Mouse (Mus musculus) right cerebral cortex, postnatal 36 days (tissue): ENCODE results near the gene Gm21985.

Experiments
- DNase-seq, 2 experiments: peaks; one replicate each; pipeline ENCODE4 v3.0.0; 2022; ENCODE audit warnings: low spot score in 2 of 2, mixed read lengths in 1 of 2

Gm21985 gene

DNA sequence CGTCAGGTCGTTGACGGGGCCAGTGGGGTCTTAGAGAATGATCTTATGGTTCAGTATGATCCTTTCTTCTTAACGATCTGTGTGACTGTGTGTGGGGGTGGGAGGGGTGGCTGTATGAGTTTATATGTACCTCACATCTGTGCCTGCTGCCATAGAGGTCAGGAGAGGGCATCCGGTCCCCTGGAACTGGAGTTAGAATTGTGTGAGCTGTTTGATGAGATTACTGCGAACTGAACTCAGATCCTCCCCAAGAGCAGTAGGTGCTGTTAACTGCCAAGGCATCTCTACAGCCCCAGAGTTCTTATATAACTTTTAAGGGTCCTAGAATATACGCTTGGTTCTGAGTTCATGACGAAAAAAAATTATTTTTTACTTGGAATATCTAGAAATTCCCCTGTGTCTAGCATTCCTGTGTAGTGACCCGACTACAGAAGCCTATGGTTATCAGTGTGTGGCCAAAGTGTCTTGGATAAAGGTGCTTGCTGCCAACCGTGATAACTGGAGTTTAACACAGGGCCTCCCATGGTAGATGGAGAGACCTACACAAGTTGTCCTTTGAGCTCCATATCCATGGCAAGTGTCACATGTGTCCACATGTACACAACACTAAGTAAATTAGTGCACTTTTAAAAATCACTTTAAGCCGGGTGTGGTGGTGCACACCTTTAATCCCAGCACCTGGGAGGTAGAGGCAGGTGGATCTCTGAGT is 62.1 kb downstream of the Gm21985 start:
- no peak for DNase-seq

DNA sequence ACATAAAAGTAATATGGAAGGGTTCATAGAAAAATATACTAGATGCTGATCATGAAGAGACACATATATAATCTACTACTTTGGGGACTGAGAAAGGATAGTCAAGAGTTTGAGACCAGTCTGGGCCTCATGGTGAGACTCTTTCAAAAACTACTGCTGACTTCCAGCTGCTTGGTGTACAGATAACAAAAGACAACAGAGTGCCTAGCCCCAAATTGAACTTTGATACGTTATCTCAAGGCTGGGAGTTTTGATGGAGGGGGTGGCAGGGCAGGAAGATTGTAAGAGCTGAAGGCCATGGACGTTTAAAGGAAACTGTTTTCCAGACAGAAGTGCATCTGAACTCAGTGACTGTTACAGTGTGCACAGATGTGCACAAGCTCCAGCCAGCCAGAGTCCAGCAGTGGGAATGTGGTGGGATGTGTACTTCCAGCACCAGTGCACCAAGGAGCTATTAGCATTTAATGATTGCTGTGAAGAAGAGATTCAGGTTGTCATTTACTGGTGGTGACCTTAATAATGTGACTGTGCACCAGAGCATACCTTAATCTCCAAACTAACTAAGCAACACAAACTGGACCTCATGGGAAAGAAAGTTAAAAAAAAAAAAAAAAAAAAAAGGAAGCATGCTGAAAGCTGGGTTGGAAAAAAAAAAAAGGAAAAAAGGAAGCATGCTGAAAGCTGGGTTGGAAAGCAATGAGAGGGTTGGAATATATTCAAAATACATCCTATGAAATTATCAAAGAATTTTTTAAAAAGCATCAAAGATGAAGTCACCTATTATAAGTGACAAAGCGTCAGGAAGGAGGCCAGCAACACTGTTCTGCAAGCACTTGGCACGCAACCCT is 66.2 kb downstream of the Gm21985 start:
- DNase-seq, result no peak

DNA sequence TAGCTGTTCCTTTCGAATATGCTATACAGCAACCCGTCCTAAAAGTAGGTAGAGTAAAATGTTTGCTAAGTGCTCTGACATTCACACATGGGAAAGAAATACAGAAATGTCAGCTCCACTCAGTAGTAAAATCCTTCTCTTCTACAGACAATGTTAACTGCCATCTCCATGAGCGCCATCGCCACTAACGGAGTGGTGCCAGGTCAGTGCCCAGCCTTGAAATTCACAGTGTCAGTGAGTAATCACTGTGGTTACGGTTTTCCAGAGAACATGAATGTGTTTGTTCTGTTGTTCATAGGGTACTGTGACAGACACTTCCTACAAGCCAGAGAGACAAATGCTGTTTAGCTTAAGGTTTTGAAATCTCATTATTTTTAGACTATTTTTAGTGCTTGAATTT is 71.1 kb downstream of the Gm21985 start:
- no peak for DNase-seq

DNA sequence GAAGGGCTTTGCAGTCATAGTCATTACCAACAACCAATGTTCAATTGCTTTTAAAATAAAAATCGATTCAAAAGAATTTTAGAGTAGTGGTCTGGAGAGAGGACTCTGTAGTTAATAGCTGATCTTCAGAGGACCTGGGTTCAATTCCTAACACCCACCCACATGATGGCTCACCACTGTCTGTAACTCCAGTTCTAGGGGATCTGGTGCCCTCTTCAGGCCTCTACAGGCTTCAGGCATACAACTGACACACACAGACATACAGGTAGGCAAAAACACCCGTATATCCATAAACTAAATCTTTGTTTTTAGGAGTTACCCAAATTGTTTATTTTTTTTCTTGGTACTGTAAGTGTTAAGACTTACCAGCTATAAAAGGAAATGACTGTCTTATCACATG is 73.6 kb downstream of the Gm21985 start:
- no peak for DNase-seq

DNA sequence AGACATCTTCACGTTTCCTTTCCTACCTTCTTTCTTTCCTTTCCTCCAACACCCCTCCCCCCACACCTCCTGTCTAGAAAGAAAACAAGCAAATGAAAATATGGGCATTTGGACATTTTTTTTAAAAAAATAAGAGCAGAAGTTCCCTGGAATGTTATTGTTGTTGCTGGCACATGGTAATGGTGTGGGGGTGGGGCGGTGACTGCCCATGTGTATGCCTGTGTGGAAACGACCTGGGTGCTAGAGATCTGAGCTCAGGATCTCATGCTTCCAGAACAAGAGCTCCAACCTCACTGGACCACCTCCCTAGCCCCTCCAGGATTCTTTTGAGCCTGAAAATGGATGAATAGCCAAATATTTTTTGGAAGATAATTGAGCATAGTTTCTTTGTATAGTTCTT is 75.0 kb downstream of the Gm21985 start:
- no peak for DNase-seq

DNA sequence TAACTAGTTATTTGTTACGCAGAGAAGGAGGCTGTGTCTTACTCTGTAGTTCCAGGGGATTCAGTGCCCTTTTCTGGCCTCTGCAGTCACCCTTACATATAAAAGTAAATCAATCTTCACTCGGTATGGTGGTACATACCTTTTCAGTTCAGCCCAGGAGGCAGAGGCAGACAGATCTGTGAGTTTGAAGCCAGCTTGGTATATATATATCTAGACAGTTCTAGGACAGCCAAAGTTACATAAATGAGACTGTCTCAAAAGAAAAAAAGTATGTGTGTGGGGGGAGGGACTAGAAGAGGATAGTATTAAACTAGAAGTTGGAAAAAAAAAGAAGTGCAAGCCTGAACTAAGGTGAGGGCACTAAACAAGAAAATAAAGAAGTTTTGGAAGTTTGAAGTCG is 82.1 kb downstream of the Gm21985 start:
- DNase-seq, result no peak

DNA sequence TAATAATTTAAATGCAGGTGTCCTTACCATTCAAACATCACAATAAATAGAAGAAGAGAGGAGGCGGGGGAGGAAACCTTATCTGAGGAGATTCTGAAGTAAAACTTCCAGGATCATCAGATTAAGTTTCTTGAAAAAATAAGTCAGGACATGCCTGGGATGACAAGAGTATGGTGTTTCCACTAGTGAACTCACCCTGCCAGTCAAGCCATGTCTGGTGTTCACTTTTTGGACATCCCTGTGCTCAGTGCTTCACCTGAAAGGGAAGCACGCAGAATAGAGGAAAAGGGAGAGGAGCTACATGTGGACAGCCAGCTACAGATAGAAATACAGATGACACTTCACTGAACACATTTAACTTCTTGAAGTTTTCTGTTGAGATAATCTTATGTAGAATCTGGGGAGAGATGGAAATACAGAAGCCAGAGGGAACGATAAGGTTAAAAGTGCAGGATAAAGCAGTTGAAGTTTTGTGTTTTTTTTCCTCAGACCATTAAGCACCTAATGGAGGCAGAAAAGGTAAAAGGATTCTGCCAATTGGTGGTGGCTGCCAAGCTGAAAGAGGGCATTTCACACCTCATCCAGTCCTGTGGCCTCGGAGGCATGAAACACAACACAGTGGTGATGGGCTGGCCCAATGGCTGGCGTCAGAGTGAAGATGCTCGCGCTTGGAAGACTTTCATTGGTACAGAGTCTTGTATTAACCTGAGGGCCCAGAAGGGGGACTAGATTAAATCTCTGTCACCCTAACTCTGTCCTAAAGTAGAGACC is 87.8 kb downstream of the Gm21985 start:
- DNase-seq, result no peak

DNA sequence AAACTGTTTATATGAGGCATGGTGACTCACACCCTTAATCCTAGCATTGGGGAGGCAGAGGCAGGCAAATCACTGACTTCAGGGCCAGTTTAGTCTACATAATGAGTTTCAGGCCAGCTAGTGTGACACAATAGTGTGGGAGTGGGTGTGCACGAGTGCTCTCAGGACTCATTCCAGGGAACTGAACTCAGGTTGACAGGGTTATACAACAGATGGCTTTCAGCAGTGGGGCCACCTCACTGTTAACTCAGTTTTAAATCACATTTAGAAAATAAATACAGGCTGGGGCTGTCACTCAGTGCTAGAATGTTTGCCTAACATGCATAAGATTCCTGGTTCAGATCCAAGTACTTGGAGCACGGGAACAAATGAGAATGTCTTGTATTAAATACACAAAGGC is 93.5 kb downstream of the Gm21985 start:
- no peak for DNase-seq

DNA sequence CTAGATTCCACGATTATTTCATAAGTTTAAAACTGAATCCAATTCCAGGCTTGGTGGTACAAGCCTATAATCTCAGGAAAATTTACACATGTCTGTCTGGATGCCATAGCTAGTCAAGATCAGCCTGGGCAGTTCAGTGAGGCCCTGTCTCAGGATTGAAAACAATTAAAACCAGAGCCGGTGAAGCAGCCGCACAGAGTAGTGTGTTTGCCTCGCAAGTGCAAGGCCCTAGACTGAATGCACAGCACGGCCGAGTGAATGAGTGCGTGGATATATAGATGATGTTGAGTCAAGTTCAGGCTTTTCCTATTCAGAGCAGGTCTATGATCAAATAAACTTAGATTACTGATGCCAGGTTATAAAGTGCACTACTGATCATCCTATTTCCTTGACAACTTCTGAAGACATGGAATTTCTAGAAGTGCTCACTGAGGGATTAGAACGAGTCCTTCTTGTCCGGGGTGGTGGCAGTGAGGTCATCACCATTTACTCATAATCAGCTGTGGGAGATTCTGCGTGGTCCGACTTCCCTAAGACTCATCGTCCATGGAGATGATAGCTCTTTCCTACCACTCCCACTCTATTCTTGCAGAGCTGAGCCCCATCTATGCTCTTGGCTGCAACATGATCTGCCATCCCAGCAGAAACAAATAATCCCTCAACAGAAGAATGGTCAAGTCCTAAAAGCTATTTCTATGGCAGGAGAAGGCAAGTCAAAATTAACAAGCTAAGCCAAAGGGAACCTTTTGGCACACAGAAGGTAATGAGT is 94.1 kb downstream of the Gm21985 start:
- no peak for DNase-seq

DNA sequence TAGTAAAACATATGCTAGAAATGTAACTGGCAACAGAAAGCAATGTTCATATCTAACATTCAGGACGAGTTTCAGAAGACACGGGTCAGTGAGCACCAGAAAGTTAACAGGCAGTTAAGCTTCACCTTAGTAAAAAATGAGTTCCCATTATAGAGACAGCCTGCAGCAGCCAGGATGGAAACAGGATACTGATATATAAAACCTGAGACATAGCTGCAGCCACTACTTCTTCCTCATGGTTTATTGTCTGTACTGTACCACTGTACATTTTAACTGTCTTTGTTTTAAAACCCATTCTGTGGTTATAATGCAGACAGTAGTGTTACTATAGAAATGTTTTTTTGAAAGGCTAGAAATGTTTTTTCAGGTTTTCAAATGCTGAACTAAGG is 94.7 kb downstream of the Gm21985 start:
- no peak for DNase-seq

DNA sequence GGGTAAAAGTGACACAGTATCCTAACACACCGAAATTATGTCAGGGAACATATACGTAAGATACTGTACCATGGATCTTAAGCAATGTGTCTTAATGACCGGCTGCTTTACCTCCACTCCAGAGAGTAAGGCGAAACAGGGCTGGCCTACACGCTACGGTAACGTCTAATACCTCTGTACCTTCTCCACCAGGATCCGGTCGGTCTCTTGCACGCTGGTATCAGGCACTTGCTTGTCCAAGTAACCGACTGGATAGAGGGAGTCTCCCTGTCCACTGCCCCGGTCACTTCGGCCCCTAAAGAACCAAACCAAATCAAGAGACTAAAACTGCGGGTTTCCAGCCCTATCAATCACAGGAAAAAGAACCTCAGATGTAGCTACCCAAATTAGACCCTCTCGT is 101.1 kb downstream of the Gm21985 start:
- DNase-seq, result no peak

DNA sequence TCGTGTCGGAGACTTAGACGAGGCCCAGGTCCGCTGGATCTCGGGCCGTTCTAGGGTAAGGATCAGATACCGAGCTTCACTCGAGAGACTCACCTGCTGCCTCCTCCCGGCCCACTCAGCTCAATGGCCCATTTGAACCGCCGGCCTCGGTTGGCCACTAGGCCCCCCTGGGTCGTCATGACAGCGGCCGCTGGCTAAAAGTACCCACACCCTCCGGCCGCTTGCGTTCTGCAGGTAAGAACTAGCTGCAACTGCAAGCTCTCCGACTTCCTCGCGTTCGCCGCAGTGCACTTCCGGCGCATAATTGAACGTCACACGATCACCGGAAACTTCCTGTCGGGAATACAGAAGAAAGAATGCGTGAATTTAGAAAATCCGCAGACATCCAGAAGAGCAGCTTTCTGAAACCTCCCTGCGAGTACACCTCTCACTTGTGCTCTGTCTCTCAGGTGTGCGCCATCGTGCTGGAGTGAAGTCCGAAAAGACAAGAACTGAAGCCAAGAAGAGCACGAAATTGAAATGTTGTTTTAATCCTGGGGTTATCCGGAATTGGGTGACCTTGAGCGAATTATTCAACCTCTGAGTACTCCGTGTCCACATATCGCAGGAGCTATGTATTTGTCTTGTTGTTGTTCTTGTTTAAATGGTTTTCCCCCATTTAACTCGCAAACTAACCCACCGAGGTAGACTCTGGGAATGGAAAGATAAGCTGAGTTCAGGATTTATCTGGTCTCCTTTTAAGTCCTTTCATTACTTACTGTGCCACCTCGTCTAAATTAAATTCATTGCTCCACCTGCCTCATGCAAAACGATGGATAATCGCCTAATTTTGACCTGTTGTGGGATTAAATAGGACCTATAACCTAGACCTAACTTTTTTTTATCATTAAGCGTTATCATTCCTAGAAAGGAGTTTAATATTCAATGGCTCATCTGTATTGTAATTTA is 101.9 kb downstream of the Gm21985 start, which contains the start of gene Emc4:
Gene Emc4, minus strand, starts transcription at position 302 of the 948 bp plus-strand sequence.
- peak; percentile 87 to 89 for DNase-seq

DNA sequence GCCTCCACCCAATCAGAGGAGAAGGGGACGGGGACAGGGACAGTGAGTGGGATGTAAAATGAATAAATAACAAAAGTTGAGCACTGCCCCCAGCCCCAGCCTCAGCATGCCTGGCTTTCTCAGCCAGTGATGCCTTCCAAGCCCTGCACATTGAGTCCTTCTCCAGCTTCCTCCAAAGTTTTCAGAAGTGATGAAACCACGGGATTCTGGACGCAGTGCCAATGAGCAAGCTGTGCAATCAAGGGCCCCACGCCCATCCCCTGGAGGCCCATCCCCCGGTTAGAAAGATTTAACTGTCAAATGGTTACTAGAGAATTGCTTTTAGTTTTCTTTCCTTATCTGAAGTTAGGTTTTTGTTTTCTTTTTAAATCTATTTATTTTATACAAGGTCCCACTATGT is 103.8 kb downstream of the Gm21985 start:
- DNase-seq, result no peak

DNA sequence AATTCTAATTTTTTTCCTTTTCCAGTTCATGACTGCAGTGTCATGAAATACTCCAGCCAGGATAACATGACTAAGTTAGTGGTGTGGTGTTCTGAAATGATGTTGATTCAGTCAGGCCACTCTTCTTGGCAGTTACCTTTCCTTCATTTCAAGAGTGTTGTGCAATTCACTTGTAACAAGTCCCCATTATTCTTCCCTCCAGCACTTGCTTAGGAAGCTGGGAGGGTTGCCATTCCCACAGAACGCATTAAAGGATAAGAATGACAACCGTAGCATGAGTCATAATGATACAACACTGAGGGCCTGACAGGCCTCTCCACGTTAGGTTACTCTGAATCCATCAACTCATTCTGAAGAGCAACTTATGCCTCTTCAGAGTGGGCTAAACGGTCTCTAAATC is 107.0 kb downstream of the Gm21985 start:
- DNase-seq, result no peak

DNA sequence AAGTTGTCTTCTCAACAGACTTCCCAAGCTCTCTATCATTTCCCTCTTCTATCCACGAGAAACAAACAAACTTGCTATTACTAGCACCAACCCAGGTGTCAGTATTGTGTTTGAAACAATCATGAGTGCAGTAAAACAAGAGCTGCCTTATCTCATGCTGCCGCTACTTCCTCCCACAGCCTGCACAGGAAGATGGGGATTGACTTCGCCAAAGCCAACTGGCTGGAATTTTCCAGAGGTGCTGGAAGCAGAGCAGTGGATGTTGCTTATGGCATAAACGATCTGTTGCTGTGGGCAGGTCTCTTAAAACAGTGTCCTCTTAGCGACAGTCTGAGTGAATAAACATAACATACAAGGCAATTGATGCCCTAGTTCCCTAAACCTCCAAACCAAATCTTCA is 108.5 kb downstream of the Gm21985 start:
- DNase-seq, result no peak

DNA sequence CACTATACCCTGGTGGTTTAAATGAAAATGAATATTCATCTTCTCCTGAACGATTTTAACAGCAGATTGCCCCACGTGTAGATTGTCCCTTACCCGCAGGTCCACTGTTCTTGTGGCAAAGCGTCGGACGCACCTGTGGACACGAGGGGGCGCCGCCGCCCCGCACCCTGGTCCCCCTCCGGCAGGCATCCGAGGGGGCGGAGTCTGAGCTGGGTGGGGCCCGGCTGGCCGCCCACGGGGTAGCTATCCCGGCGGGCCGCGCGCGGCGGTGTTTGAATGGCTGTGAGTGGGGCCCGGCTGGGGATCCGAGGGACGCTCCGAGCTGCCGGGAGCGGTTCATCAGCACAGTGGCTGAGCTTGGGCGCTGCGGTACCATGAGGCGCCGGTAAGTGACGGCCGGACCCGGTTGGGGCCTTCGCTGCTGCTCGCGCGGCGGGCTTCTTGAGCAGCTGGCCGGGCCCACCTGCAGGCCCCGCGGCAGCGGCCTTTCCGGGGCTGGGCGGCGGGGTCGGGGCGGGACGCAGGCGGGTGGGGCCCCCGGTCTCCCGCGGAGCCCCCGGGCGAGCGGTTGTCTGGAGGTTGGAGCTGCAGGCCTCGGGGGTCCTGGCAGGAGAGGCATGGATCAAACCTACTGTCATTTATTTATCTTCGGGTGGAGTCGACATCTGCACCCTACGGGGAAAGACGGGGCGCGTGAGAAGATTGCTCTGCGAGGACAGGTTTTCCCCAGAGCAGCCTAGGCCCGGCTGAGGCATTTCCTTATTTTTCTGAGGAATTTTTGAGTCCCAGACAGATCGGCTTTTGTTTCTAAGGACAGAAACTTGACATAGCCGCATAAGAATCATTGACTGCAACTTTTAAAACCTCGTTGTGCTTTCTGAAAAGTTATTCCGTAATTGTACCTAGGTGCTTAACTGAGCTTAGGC is 113.1 kb downstream of the Gm21985 start, which contains the start of gene Katnbl1:
Gene Katnbl1, plus strand, starts transcription at position 239 of the 926 bp plus-strand sequence.
- DNase-seq, result peak; percentile 81 to 83

DNA sequence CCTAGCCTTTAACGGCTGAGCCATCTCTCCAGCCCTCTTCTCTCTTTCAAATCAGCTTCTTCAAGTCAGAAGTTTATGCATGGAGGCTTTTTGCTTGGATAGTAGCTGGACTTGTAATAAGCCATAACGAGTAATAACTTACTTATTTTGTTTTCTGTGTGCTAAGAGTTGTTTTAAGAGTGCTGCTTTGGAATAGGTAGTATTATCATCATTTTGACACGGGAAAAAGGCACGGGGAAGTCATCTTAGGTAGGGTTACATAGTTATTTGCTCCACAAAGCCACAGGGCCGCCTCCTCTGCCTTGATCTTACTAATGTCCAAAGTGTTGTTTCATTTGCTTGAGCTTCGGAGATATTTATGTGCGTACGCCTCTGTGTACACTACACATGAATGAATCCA is 114.0 kb downstream of the Gm21985 start:
- no peak for DNase-seq

DNA sequence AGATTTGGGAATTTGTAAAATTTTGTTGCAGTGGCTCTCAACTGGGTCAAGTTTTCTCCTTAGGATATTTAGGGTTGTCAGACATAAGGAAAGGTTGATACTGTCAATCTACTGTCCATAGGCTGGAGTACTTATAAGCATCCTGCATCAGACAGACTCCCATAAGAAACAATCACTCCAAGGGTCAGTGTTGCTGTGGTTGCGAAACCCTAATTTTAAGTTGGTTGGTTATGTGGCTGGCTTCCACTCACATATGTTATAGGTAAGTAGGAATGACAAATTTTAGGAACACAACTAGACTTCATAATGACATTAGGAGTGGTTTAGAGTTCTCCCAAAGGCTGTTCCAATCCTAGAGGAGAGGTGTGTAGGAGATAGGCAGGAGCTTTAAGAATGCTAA is 115.1 kb downstream of the Gm21985 start:
- DNase-seq, result no peak

DNA sequence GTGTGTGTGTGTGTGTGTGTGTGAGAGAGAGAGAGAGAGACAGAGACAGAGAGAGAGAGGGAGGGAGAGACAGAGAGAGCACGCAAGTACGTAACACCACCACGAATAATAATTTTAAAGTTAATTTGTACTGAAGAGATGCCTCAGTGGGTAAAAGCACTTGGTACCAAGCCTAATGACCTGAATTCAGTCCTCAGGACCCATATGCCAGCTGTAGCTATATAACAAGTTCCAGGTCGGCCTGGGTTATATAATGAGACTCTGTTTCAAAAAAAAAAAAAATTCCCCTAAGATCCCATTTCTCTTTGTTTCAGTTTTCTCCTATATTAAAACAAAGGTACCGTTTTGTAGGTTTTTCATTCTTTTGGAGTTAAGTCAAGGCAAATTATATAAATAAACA is 124.7 kb downstream of the Gm21985 start:
- DNase-seq, result no peak
